Mouse (Mus musculus) heart, adult 2 months (tissue): ENCODE measurements around the gene Vars.

Source experiments
- CTCF ChIP-seq: fragments of 200-600 bp; IDR thresholded peaks from 2 replicates; pipeline ENCODE4 v1.8.1; 2022; ENCODE audit warnings: antibody characterized with exemption, mild to moderate bottlenecking, moderate library complexity
- EP300 ChIP-seq: fragments of 200-500 bp; IDR thresholded peaks from 2 replicates; pipeline ENCODE4 v1.6.1; 2011; ENCODE audit warnings: low read depth, low read length, control low read depth; ENCODE audit not compliant: insufficient read depth
- POLR2A ChIP-seq: fragments of 200-500 bp; IDR thresholded peaks from 2 replicates; pipeline ENCODE4 v1.6.1; 2011; ENCODE audit warnings: mild to moderate bottlenecking, low read depth, low read length, control low read depth; ENCODE audit not compliant: insufficient read depth

GRCm38 (mm10) chr17:34964640-34965049 lies 36.1 kb upstream of the Vars start:
- no peak for TF ChIP-seq POLR2A
- TF ChIP-seq EP300: no peak
- TF ChIP-seq CTCF: no peak
